Mouse (Mus musculus) Muller cell, postnatal 12 days (primary cell): ENCODE measurements at regions not wholly inside any gene's neighbourhood (a gene's known extent, or its start where the extent isn't known, plus 50 kb on each side); places are given as distances from the start of the nearest gene placed in this dataset.

Experiments
- DNase-seq: peaks from one replicate; pipeline ENCODE4 v3.0.0-alpha.2; 2015; ENCODE audit errors: inconsistent ontology term

DNA sequence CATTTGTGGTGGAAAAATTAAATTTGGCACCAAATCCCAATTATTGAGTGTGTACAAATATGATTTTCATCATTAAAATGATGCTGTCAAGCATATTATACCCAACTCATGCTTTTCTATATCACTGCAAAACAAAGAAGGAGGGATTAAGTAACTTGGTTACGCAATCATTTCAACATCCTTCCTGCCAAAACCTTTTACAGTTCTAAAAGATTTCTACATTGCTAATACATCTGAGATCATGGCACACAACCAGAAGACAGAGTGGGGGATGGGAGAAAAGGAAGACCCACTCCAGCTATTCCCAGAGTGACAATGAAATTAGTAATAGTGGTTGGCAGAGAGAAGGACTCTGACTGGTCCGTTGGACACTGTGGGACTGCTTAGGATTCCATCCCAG, 280.3 kb upstream of the Nr2f2 start:
- DNase-seq: no peak

DNA sequence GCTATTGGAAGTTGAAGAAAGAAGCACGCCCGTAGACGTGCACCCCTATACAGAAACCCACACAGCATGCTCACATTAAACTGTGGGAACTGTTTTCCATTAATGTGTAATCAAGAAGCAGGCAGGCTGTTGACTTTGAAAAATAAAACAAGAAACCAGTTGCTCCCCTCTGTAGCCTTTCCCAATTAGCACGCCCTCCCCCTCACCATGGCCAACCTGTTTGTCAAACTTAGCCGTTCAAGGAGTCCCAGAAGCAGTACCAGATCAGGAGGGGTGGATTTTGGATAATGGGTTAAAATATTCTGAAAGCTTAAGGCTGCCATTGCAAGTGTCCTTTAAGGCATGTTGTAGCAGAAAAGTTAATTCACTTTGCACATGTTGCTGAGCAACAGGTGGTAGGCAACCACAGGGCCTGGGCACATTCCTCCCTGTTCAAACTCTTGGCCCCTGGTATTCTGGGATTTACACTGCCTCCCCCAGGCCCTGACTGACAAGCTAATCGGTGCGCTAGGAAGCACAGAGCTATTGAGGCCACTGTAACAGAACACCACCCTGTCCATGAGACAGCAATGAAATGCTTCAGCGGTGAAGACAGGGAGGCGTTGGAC, 277.3 kb upstream of the Nr2f2 start:
- peak; percentile 85 for DNase-seq

DNA sequence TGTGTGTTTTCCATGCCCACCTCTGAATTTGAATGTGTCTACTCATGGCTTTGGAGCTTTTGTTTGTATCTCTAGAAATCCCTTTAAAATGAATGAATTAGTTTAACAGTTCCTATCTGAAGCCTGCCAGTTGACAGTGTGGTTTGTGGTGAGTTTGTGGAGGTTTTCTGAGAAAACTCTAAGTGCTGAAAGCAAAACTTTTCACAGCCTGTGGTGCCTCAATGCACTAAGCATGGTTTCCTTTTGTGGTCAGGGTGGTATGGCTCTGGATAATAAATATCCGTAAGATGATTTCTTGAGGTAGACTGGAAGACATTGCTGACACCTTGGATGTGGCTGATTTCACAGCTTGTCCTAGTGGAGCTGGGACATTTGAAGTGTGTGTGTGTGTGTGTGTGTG, 276.5 kb upstream of the Nr2f2 start:
- no peak for DNase-seq

DNA sequence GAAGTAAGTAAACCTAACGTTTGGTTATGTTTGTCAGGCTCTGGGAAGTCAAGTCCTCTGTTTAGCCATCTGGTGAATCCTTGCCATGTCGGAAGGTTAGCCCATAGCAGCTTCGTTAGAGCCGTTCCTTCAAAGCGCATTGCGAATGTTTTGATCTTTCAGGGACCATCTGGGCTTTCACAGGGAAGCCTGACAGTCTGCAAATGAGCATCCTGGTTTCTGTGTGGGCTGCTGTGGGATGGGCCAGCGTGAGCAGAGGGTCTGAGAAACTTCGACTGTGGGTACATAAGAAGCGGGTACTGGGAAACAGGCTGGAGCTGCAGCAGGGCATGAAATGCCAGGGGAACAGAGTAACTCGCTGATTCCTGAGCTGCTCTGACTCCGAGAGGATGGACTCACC, 274.7 kb upstream of the Nr2f2 start:
- no peak for DNase-seq

DNA sequence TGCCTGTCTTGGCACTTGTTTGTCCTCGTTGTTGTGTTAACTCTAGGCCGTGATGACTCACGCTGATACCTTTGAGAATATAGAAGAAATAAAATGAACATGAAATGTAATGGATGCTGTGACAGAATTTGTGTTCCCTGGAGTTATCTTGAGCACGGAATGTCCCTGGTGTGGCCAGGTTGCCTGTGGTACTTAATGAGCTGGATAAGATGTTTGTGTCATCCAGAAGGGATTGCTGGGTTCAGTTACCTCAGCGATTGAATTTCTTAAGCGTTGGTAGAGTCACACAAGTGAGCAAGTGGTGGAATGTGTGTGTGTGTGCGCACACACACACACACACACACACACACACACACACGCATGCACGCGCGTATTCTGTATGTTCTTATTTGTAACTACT, 274.0 kb upstream of the Nr2f2 start:
- no peak for DNase-seq

DNA sequence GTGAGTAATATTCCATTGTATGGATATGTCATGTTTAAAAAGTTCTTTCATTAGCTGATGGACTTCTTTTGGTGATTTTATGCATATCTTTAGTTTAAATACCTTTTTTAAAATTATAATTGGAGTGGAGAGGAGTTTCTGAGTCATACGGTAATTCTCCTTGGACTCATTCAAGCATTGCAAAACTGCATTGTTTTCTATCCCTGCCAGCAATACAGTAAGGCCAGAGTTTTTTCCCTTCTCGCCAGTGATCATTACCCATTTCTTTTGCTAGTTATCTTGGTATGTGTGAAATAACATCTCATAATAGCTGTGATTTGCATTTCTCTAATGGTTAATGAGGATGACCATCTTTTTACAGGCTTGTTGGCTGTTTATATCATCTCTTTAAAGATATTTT, 271.6 kb upstream of the Nr2f2 start:
- no peak for DNase-seq

DNA sequence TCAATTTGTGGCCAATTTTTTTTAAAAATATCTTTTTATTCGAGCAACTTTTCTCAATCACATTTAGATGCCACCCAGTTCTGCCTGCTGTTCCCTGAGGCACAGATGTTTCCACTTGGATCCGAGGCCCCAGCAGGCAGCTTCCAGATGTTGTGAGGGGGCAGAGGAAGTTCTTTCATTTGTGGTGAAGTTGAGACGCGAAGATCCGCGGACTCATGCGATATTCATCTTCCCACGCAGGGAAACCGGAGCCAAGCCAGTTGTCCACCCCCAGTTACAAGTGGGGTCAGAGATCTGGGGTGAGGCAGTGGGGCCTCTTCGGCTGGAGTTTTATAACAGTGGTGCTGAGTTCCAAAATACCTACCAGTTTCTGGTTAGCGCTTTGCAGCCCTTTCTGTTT, 267.5 kb upstream of the Nr2f2 start:
- peak; percentile 62 for DNase-seq

DNA sequence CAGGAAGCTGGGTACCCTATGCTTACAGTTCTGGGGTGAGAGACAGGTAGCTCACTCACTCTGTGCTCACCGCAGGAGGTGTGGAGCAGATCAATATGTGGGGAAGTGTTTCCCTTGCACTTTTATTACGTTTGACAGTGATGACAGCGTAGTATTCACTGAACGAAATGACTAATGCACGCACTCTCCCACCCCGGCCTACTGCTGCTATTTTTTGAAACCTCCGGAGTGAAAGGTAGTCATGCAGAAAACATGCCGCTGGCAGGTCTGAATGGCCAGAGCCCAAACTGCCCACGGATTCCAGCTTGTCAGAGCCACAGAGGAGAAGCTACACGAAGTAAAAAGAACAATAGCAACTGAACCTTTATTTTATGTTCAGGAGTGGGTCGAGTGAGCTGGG, 267.0 kb upstream of the Nr2f2 start:
- DNase-seq: peak; percentile 88

DNA sequence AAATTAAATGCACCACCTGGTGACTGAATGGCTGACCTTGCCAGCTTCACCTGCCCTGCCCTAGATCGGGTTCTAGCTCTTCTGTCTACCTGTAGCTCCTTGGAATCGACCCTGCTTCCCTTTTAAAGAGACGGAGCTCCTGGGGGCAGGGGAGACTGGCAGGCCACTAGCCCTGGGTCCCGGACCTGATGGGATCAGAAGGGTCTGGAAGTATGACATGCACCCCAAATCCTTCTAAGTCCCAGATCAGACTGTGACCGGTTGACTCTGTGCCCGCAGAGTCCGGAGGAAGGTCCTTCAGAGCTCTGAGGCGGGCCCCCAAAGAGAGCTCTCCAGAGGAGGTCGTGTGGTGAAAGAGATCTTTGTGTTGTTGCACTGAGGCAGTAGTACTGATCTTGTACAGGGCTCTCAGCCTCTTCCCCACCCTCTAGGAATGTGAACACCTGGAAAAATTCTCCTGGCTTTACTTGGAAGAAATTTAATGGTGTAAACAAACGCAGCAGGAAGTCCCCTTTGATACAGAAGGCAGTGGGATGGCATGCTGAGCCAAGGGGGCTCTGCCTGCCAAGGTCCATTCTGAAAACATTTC, 259.2 kb upstream of the Nr2f2 start:
- DNase-seq: peak; percentile 18

DNA sequence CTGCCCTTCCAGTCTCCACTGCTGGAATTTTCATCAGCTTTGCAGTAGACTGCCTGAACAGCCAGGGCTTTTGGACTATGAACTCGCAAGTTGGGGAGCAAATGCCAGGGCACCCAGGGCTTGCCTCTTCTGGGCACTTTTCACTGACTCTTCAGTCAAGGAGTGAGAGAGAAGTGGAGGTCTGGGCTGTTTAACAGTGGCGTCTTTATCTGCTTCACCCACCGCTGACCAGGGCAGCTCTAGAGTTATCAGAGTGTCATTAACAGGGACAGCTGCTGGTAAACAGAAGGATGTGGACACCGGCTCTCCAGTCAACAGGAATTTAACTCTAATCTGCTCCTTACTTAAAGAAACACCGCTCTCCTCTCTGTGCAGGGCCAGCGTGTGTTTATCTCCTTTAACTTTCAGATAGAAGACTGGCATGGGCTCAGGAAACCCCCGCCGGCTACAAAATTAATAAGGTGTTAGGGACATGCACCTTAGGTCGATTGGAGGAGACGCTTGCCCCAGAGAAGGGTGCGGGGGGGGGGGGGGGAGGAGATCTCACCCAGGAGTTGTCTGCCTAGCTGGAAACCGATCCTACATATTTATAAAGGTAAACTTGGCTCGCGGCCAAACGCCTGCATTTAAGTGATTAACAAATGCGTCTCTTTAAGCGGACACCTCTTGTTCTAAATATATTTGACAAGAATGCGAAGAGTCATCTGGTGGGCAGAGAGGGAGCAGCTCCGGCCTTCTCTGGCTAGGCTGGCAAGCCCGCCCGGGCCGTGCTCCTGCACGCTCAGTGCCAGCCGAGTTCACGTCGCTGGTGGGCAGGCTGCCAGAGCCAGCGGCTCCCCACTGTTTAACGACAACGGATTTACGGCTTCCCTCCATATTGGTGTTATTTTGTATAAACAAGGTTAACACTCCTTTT, 258.4 kb upstream of the Nr2f2 start:
- DNase-seq: peak; percentile 61

DNA sequence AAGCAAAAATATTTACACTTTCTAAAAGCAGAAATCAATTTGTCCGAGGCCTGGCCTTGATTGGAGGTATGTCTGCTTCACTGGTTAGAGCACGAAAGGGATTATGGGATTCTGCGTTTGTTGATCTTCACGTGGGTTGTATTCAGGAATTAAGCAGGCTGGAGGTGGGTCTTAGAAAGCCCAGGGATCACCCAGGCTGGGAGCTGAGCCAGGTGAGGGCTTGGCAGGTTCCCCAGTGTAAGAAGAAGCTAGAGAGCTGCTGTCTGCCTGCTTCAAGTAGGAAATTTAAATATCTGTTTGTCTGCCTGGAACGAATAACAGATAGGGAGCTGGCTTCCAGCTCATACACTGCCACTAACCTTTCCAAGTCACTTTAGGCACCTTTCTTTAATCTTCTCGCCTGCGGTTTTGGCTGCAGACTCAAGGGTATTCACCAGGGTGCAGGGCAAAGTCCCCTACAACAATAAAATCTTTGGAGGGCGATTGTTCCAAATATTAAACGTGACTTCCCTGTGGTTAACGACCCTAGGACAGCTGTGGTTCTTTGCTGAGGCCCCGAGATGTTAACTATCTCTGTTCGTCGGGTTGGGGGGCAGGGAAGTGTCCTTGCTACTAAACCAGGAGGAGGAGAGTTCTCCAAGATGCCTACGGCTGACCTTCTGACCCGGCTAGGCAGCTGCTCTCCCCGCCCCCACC, 257.6 kb upstream of the Nr2f2 start:
- DNase-seq: no peak

DNA sequence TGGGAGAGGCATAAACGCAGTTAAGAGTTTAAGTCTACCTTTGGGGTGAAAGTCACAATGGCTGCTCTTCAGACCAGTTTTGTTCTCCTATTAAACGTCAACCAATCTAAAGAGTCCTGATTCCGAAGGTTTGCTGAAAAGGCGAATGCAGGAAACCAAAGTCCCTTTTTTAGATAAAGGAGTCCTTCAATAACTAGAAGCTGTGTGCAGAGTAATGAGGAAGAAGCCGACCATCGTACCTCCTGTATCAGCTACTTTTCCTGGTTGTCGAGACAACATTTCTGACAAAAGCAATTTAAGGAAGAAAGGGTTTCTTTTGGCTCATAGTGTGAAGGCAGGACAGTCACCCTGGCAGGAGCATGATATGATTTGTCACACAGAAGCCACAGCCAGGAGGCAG, 252.9 kb upstream of the Nr2f2 start:
- DNase-seq: no peak

DNA sequence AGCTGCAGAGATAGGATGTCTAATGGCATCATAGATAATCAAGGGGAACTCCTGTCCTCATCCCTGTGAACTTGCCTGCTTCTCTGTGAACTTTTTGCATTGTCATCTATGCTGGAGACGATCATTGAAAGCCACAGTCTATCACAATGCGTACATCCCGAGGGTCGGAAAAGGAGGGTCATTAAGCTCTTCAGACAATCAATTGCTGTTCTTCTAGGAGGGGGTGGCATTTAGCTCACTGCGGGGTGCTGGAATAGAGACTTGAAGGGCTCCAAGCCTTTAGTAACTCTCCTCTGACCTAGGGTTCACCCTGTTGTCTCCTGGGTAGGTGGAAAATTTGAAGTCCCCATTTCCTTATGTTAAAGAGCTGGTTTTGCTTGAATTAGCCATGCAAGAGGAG, 251.7 kb upstream of the Nr2f2 start:
- DNase-seq: no peak

DNA sequence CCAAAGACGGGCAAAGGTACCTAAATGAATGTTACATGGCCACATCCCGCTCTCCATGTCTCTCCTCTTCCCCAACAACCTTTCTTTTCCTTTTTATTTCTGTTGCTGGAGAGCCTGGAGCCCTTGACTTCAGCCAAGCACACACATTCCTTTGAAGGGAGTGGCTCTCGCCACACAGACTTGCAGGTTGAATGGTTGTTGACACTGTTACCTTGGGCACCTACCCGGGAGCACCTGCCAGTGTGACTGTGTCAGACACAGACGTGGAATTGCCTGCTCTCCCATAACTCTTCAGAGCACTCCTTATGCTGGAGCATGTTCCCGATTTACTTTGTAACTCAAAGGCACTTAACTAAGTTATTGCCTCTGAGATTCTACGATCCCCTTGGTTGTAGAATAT, 240.0 kb upstream of the Nr2f2 start:
- no peak for DNase-seq

DNA sequence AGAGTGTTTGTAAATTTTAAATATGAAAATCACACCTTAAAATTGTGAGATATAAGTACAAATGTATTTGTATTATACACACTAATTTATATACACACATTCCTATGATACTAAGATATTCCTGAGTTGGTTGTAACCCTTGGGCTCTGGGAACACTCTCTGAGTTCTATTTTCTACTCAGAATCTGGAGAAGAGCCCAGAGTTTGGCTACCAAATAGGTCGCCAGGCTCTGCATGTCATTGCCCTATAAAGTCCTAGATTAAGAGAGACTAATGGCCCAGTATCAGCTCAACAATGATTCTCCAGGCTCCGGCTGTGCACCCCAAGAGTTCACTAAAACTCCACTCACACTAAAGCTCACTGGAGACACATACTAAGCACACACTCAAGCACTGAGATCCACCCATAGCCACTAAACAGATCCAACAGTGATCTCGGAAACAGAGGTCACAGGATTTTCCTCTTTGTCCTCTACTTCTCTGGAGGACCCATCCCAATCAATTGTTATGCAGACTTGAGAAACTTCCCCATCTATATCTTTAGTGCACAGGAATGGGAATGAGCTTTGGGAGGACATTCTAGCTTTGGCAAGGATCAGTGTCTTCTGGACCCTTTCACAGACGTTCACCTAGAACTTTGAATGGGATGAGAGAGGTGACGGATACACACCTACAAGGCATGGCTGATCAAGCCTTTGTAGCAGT, 238.1 kb upstream of the Nr2f2 start:
- DNase-seq: no peak

DNA sequence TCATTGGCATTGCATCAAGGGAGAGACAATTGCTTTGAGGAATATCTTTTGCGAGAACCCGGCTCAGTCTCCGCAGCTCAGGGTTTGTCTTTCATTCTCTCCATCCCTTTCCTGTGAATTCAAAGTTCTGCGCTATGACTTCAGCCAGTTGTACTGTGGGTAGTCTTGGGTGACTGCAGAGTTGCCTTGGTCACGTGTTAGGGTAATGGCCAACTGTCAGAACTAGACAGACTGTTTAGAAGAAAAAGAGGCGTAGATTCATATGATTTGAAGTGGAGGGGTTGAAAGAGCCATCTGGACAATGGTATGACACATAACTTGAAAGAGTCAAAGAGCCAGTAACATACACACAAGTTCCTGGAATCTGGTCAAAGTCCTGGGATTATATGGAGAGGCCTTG, 226.5 kb upstream of the Nr2f2 start:
- DNase-seq: no peak

DNA sequence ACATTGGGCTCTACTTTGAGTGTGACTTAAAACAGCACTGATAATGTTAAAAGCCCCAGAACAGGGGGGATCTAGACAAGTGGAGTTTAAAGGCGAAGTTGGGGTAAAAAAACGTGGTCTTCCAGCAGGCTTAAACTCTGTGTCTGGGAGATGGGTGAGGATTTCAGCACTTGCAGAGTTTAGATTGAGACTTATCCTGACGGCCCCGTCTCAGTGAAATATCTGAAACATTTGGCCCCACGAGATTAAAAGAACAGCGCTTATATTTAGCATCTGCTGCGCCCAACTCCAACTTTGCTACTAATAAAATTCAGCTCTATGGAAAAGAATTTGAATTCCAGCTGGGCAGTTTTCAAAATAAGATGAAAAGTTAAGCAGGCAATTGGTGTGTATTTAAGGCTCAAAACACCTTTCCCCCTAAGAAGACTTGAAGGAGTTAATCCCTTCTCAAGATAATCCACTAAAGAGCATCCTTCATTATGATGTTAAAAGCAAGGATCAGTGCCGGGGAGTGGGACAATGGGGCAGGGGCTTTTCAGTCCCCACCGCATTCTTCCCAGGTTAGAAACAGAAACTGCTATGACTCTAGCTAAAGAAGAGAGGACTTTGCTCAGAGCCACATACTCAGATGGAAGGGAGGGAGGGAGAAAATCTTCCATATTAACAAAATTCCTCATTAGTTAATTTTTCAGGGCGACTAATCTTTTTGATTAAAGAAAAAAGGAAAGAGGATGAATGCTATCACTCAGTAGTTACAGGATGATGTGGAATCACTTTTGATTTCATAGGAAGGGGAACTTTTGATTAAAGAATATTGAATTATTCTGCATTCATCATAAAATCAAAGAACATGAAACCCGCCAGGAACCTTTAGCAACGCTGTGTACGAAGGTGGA, 225.1 kb upstream of the Nr2f2 start:
- DNase-seq: no peak

DNA sequence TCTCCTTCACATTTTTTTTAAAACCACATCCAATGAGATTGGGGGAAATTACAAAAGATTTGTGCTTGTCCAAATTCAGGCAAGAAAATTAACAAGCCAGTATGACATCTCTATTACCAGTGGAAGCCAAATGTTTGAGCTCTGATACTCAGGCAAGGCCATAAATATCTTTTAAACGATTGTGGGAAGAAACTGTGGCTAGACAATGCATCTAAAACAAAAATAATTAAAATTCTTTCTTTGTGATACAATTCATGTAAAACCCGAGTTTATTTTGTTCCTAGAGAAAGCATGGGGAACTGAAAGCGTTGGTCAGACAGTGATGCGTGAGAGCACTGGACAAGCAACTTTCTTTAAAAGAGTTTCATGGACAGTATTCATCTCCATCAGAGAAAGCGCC, 223.2 kb upstream of the Nr2f2 start:
- DNase-seq: peak; percentile 37

DNA sequence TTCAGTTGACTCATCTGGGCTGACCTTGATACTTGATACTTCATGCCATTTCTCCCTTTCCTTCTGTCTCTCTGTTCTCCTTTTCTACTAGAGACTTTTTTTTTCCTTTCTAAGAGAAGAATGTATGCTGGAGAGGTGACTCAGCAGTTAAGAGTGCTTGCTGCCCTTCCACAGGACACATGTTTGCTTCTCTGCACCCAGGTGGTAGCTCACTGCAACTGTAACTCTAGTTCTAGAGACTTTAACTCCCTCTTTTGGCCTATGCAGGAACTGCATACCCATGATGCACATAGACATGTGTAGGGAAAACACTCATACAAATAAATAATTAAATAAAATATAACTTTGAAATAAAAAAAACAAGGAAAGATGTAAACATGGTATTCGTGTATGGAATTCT, 221.5 kb upstream of the Nr2f2 start:
- no peak for DNase-seq

DNA sequence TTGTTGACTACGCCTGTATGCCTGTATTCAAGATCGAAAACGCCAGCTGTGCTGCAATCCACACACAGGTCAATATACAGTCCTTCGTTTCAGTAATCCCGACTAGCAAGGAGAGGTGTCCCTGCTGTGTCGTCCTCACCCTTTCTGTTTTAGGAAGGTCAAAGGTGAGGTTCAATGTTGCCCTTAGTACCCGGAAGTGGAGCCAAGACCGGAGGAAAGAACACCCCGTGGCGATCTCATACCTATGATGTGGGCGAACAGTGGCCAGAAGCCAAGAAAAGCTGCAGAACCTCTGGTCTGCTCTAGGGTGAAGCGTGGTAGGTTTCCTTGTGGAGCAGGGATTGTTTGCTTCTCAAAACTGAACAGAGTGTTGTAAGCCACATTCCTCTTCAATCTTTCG, 217.9 kb upstream of the Nr2f2 start:
- DNase-seq: no peak
